Mouse (Mus musculus) intestine, embryonic 15.5 days (tissue): ENCODE measurements around the gene Sh3glb1. TPM values are rescaled to one million over a fixed set of nuclear protein-coding genes. Genes with fewer than 3 reads are reported as not detected.
"Not testable (repeated sequence)": the region's sequence is repeated elsewhere in the genome, so short reads cannot be mapped to it uniquely, and the experiment has no call there.

ENCODE experiments used
- ATAC-seq: fragments of 200-750 bp; cut with Nextera tagmentation; 2 replicates; pipeline ENCODE4 v1.8.0; 2017; ENCODE audit warnings: moderate TSS enrichment, moderate library complexity
- H3K27ac ChIP-seq: fragments of 300-500 bp; sonication (generic); 2 replicates; pipeline ENCODE4 v1.5.1; 2015; ENCODE audit warnings: mild to moderate bottlenecking, inconsistent platforms
- H3K27me3 ChIP-seq: fragments of 300-500 bp; sonication (generic); replicated peaks from 2 replicates; pipeline ENCODE4 v1.6.1; 2015; ENCODE audit warnings: inconsistent platforms
- H3K36me3 ChIP-seq: fragments of 300-500 bp; sonication (generic); 2 replicates; pipeline ENCODE4 v1.6.1; 2015; ENCODE audit warnings: inconsistent platforms
- H3K4me1 ChIP-seq: fragments of 300-500 bp; sonication (generic); replicated peaks from 2 replicates; pipeline ENCODE4 v1.6.1; 2015; ENCODE audit warnings: inconsistent platforms
- H3K4me2 ChIP-seq: fragments of 300-500 bp; sonication (generic); replicated peaks from 2 replicates; pipeline ENCODE4 v1.6.1; 2015; ENCODE audit warnings: mild to moderate bottlenecking, inconsistent platforms
- H3K4me3 ChIP-seq: fragments of 300-500 bp; sonication (generic); replicated peaks from 2 replicates; pipeline ENCODE4 v1.5.1; 2015; ENCODE audit warnings: inconsistent platforms
- H3K9ac ChIP-seq: fragments of 300-500 bp; sonication (generic); 2 replicates; pipeline ENCODE4 v1.6.1; 2015; ENCODE audit warnings: inconsistent platforms
- H3K9me3 ChIP-seq: fragments of 300-500 bp; sonication (generic); 2 replicates; pipeline ENCODE4 v1.6.1; 2016; ENCODE audit warnings: inconsistent platforms
- WGBS: fragments of 180-500 bp; shearing (Covaris S2); methylation state at CpG from one replicate; pipeline ENCODE4 v1.1.7; 2015; 5-methylcytosine and 5-hydroxymethylcytosine counted together
- polyA plus RNA-seq: library from polyadenylated mRNA; unstranded; fragments of >200 nt; fragmentation: Nextera tagmentation; extraction: Ambion mirVana; gene quantifications from 2 replicates; pipeline ENCODE4 v1.2.1, GENCODE M21; 2015

Sh3glb1 gene
- polyA plus RNA-seq, 1 experiment from 2014 or later, result 106 TPM

DNA sequence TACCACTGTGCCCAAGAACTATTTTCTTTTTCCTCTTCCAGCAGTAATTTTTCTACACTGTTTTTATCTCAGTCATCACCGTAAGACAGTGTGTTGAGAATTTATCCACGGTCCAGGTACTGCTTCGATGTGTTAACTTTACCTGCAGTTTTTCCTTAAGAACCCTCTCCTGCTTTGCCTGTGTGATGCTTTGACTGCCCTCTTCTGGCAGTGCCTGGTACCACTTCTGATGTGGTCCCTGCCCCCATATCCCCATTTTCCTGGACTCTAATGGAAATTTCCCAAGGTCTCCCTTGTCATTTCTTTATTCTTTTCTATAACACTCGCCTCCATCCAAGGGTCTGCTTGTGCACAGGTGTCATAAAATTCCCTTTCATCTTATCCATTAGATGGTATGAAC is 3.3 kb upstream of the Sh3glb1 start:
- no peaks in the 10 kb centered on the region for H3K9me3 ChIP-seq
- WGBS, result 55% methylated on average over 4 of the region's 4 CpGs
- ATAC-seq, result no peak
- no peak overlapping the region for H3K4me2 ChIP-seq
- no peak overlapping the region for H3K4me3 ChIP-seq
- H3K9ac ChIP-seq, result no peak overlapping the region
- H3K27ac ChIP-seq, result no peak overlapping the region
- no peaks in the 10 kb centered on the region for H3K36me3 ChIP-seq
- peaks cover 3% of the 10 kb centered on the region; the same call in 1 of the 2 replicates for H3K4me1 ChIP-seq
- H3K27me3 ChIP-seq, result no peaks in the 10 kb centered on the region

- not testable (repeated sequence) for H3K36me3 ChIP-seq, H3K4me2 ChIP-seq, H3K4me1 ChIP-seq, H3K27ac ChIP-seq, H3K4me3 ChIP-seq, H3K9me3 ChIP-seq, H3K27me3 ChIP-seq, H3K9ac ChIP-seq, ATAC-seq
- 73% methylated on average over 3 of the region's 3 CpGs for WGBS
Measured at GRCm38 (mm10) chr3:144722566-144722965, 2.4 kb upstream of the Sh3glb1 start.

DNA sequence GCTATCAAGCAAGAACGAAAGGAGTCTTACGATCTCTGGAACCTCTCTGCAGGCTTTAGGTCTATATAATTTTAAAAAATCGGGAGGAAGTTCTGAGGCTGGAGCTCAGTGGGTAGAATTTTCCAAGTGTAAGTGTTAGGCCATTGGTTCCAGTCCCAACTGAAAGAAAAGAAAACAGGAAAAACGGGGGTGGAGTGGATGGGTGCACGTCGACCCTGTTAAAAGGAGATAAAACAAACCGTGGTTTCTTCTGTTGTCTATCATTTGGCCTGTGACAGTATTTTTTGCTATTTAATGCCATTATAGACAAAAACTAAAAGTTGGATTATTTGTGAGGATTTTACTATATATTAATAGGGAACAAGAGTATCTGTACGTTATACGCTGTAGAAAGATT is 1.7 kb upstream of the Sh3glb1 start:
- Histone ChIP-seq H3K4me1 (peaks cover 10% of the 10 kb centered on the region), H3K27me3 (no peaks in the 10 kb centered on the region), H3K4me2 (no peak overlapping the region), H3K9ac (no peak overlapping the region), H3K27ac (no peak overlapping the region), H3K36me3 (no peaks in the 10 kb centered on the region), H3K9me3 (no peaks in the 10 kb centered on the region), H3K4me3 (no peak overlapping the region)
- WGBS, result 82% methylated on average over 9 of the region's 9 CpGs
- no peak for ATAC-seq

GRCm38 (mm10) chr3:144721077-144721859 is 1.1 kb upstream of the Sh3glb1 start:
- 83% methylated on average over 10 of the region's 10 CpGs for WGBS
- no peak overlapping the region for H3K27ac ChIP-seq
- no peaks in the 10 kb centered on the region for H3K9me3 ChIP-seq
- H3K4me3 ChIP-seq, result peak overlapping the region; percentile 76; the same call in 1 of the 2 replicates
- no peak overlapping the region for H3K9ac ChIP-seq
- H3K27me3 ChIP-seq, result no peaks in the 10 kb centered on the region
- peaks cover 10% of the 10 kb centered on the region for H3K4me1 ChIP-seq
- H3K4me2 ChIP-seq, result peak overlapping the region; percentile 74; the same call in 1 of the 2 replicates
- ATAC-seq, result no peak
- H3K36me3 ChIP-seq, result no peaks in the 10 kb centered on the region

DNA sequence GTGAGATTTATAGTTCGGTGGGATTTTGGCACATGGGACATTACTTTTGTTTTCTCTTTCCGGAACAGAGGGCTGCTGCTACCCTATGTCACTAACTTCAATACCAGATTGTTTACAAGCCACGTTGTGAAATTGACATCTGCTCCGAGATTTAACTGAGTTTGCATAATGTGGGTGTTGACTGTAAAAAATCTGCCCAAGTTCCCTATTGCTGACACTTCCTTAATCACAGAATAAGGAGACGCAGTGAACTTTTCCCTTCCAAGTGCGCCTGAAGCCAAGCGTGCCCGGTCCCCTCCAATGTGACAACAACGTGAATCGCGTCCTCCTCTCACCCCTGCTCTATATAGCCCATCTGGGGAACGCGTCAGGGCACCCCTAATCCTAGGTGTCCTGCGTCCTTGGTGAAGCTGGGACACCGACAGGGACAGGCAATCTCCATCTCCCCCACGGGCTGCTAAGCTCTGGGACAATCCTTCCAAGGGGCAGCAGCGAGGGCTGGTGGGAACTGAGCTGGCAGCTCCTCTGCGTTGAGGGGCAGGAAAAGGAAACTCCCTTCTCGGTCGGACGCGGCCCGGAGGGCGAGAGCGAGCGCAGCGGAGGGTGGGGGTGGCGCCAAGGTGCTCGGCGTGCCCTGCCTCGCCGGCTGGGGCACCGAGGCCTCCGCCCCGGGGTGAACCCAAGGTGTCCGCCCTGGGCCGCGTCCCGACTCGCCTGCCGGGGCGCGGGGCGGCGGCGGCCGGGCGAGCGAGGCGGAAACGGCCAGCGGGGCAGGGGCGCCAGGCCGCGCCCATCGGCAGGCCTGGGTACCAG is 841 bp downstream of the Sh3glb1 start:
- Histone ChIP-seq H3K4me1 (peaks cover 17% of the 10 kb centered on the region), H3K4me3 (peak overlapping the region; percentile 76), H3K9me3 (no peaks in the 10 kb centered on the region), H3K36me3 (no peaks in the 10 kb centered on the region), H3K9ac (peak overlapping the region; percentile 81), H3K27me3 (no peaks in the 10 kb centered on the region), H3K27ac (peak overlapping the region; percentile 99), H3K4me2 (peak overlapping the region; percentile 74)
- under 1% methylated on average over 39 of the region's 56 CpGs for WGBS
- peak; percentile 11 for ATAC-seq

GRCm38 (mm10) chr3:144718706-144719087 is 1.4 kb downstream of the Sh3glb1 start:
- H3K36me3 ChIP-seq, result no peaks in the 10 kb centered on the region
- peaks cover 21% of the 10 kb centered on the region for H3K4me1 ChIP-seq
- peak overlapping the region; percentile 74 for H3K4me2 ChIP-seq
- WGBS, result 10% methylated on average over 7 of the region's 7 CpGs
- peak overlapping the region; percentile 81 for H3K9ac ChIP-seq
- H3K27me3 ChIP-seq, result no peaks in the 10 kb centered on the region
- H3K4me3 ChIP-seq, result peak overlapping the region; percentile 76
- ATAC-seq, result no peak
- peak overlapping the region; percentile 99; the same call in 1 of the 2 replicates for H3K27ac ChIP-seq
- H3K9me3 ChIP-seq, result no peaks in the 10 kb centered on the region

DNA sequence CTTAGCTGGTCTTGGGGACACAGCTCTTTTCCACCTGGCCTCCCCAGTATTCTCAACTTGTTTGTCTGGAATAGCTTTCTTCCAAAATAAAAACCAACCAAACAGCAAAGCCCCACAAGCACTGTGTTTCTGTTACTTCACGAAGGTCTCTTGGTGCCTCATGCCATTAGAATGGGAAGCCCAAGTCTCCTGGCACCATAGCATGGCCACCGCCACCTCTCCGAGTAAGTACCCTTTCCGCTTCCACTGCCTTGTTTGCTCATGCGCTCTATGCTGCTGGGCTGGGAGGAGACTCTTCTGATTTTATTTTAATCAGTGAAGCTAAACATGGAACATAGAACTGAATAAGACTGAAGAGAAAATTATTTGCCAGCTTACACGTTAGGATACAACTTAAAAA is 2.3 kb downstream of the Sh3glb1 start:
- Histone ChIP-seq H3K27me3 (no peaks in the 10 kb centered on the region), H3K27ac (no peak overlapping the region), H3K4me2 (peak overlapping the region; percentile 20; the same call in 1 of the 2 replicates), H3K9ac (no peak overlapping the region), H3K4me1 (peaks cover 21% of the 10 kb centered on the region), H3K36me3 (no peaks in the 10 kb centered on the region), H3K4me3 (no peak overlapping the region), H3K9me3 (no peaks in the 10 kb centered on the region)
- 79% methylated on average over 6 of the region's 6 CpGs for WGBS
- ATAC-seq, result no peak

- peaks cover 21% of the 10 kb centered on the region for H3K4me1 ChIP-seq
- no peaks in the 10 kb centered on the region for H3K27me3 ChIP-seq
- no peaks in the 10 kb centered on the region for H3K36me3 ChIP-seq
- H3K27ac ChIP-seq, result no peak overlapping the region
- 82% methylated on average over 3 of the region's 3 CpGs for whole genome bisulfite sequencing
- no peak for ATAC-seq
- H3K4me3 ChIP-seq, result no peak overlapping the region
- H3K9me3 ChIP-seq, result no peaks in the 10 kb centered on the region
- no peak overlapping the region for H3K4me2 ChIP-seq
- no peak overlapping the region for H3K9ac ChIP-seq
Measured at GRCm38 (mm10) chr3:144717121-144717520, 3.0 kb downstream of the Sh3glb1 start.

DNA sequence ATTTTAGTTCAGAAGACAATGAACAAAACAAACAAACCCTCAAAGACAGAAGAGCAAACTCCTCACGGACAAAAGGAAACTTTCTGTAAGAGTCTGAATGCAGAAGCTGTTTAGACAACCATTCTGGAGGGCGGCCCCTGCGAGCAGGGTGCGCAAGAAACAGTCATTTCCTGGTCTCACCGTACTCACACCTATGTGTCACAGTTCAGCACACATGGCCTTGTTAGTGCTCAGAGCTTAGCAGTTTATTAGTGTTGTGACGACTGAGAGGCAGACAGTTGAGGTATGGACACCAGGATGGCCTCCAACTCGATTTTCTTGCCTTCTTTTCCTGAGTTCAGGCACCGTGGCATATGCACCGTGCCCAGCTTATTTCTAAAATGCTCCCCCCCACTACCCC is 4.2 kb downstream of the Sh3glb1 start:
- WGBS, result 47% methylated on average over 9 of the region's 9 CpGs
- no peak overlapping the region for H3K9ac ChIP-seq

GRCm38 (mm10) chr3:144715033-144715432 is 5.1 kb downstream of the Sh3glb1 start:
- no peak overlapping the region for H3K4me2 ChIP-seq
- WGBS, result 75% methylated on average over 7 of the region's 7 CpGs
- no peak overlapping the region for H3K4me3 ChIP-seq

More for the DNA sequence above, 4.2 kb downstream of the Sh3glb1 start:
- H3K4me2 ChIP-seq, result no peak overlapping the region
- no peak overlapping the region for H3K4me3 ChIP-seq
- H3K36me3 ChIP-seq, result 0 out of 2 replicates have a peak, but pooled peaks cover 2% of the 10 kb centered on the region
- ATAC-seq, result no peak
- no peaks in the 10 kb centered on the region for H3K9me3 ChIP-seq
- no peaks in the 10 kb centered on the region for H3K27me3 ChIP-seq
- H3K27ac ChIP-seq, result peak overlapping the region; percentile 32; the same call in 1 of the 2 replicates
- peaks cover 21% of the 10 kb centered on the region for H3K4me1 ChIP-seq

DNA sequence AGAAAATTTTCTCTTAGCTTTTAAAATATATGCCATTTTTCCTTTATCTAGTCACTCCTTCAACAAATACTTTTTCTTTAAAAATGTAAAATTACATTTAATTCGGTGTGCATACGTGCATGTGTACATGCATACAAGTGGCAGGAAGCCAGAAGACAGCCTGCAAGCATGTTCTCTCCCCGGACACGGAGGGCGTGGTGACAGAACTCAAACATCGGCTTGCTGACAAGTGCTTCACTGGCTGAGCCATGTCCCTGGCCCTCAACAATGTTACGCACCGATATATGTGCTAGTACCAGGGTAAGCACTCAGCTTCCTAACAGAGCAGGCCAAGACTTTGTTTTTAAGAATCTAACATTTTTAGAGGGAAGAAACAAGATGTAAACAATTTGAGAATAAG is 5.5 kb downstream of the Sh3glb1 start:
- H3K4me1 ChIP-seq, result peaks cover 21% of the 10 kb centered on the region
- no peak for ATAC-seq
- H3K4me2 ChIP-seq, result no peak overlapping the region
- no peak overlapping the region for H3K27ac ChIP-seq
- no peaks in the 10 kb centered on the region for H3K9me3 ChIP-seq
- H3K36me3 ChIP-seq, result 0 out of 2 replicates have a peak, but pooled peaks cover 2% of the 10 kb centered on the region
- 70% methylated on average over 8 of the region's 8 CpGs for WGBS
- no peak overlapping the region for H3K9ac ChIP-seq
- no peaks in the 10 kb centered on the region for H3K27me3 ChIP-seq
- no peak overlapping the region for H3K4me3 ChIP-seq

More at GRCm38 (mm10) chr3:144715033-144715432, 5.1 kb downstream of the Sh3glb1 start:
- ATAC-seq, result no peak
- H3K27me3 ChIP-seq, result no peaks in the 10 kb centered on the region
- no peak overlapping the region for H3K27ac ChIP-seq
- H3K36me3 ChIP-seq, result 0 out of 2 replicates have a peak, but pooled peaks cover 2% of the 10 kb centered on the region
- H3K9me3 ChIP-seq, result no peaks in the 10 kb centered on the region
- H3K4me1 ChIP-seq, result peaks cover 21% of the 10 kb centered on the region
- H3K9ac ChIP-seq, result no peak overlapping the region

DNA sequence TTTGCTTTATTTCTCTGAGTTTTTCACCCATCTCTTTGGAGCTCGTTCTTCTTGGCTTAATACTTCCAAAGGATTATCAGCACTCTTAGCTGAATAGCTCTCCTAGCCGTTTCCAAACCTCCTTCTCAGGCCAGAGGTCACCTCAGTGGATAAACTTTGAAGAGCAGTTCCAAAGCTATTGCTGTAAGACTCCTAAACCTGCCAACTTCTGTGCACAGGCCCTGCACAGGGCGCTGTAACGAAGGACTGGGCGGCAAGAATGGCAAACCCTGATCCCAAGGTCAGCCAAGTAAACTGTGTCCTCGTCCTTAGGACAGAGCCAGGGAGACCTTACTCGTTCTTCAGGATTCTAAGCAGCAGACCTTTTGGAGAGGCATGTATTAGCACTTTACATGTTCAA is 6.0 kb downstream of the Sh3glb1 start:
- ATAC-seq, result no peak
- Histone ChIP-seq H3K27ac (no peak overlapping the region), H3K4me3 (no peak overlapping the region), H3K4me2 (no peak overlapping the region), H3K4me1 (peaks cover 21% of the 10 kb centered on the region), H3K27me3 (no peaks in the 10 kb centered on the region), H3K9ac (no peak overlapping the region), H3K36me3 (0 out of 2 replicates have a peak, but pooled peaks cover 2% of the 10 kb centered on the region), H3K9me3 (no peaks in the 10 kb centered on the region)
- WGBS, result 55% methylated on average over 7 of the region's 7 CpGs
